Mouse (Mus musculus): Measurements from ENCODE around the gene Rexo5.

DNA sequence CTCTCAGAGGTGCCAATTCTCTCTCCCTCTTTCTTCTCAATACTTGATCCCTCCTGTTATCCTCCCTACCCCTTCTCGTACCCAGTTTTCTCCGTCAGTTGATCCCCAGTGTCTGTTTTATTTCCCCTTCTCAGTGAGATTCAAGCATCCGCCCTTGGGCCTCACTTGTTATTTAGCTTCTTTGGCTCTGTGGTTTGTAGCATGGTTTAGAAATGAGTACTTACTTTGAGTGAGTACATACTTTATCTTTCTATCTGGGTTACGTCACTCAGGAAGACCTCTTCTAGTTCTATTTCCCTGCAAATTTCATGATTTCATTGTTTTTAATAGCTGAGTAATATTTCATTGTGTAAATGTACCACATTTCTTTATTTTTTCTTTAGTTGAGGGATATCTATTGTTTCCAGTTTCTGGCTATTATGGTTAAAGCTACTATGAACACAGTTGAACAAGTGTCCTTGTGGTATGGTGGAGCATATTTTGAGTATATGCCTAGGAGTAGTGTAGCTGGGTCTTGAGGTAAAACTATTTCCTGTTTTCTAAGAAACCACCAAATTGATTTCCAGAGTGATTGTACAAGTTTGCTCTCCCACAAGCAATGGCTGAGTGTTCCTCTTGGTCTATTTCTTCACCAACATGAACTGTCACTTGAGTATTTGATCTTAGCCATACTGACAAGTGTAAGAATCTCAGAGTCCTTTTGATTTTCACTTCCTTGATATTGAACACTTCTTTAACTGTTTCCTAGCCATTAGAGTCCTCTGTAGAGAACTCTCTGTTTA lies 42.4 kb downstream of the Rexo5 start:
- TF ChIP-seq POLR2A (IDR thresholded peaks at IDR 0.05; ENCODE audit: low read depth, low read length), result no peak
- no peak for TF ChIP-seq CTCF (IDR thresholded peaks at IDR 0.05; ENCODE audit: extremely low read depth, insufficient read length, insufficient replicate concordance, low read depth, low read length)

All from small intestine, adult 2 months (tissue).